Mouse (Mus musculus): ENCODE measurements around the gene Olfr202. TPM values are rescaled to one million over a fixed set of nuclear protein-coding genes. Genes with fewer than 3 reads are reported as not detected.

Olfr202 gene
- polyA plus RNA-seq, 1 experiment from 2014 or later, result not detected

Other genes with a start within 250 kb of the Olfr202 start
- not detected in 2 replicates for gene Olfr187, start 247.0 kb downstream of the Olfr202 start, polyA plus RNA-seq (2015; fragmentation: Nextera tagmentation; extraction: Ambion mirVana)
- gene Olfr190, start 208.8 kb downstream of the Olfr202 start, polyA plus RNA-seq (2015; fragmentation: Nextera tagmentation; extraction: Ambion mirVana), result not detected in 2 replicates
- gene Olfr191, start 197.0 kb downstream of the Olfr202 start, polyA plus RNA-seq (2015; fragmentation: Nextera tagmentation; extraction: Ambion mirVana), result not detected in 2 replicates
- gene Olfr193, start 174.9 kb downstream of the Olfr202 start, polyA plus RNA-seq (2015; fragmentation: Nextera tagmentation; extraction: Ambion mirVana), result not detected in 2 replicates
- gene Olfr194, start 165.7 kb downstream of the Olfr202 start, polyA plus RNA-seq (2015; fragmentation: Nextera tagmentation; extraction: Ambion mirVana), result not detected in 2 replicates
- not detected in 2 replicates for gene Olfr195, start 139.7 kb downstream of the Olfr202 start, polyA plus RNA-seq (2015; fragmentation: Nextera tagmentation; extraction: Ambion mirVana)
- not detected in 2 replicates for gene Olfr196, start 116.3 kb downstream of the Olfr202 start, polyA plus RNA-seq (2015; fragmentation: Nextera tagmentation; extraction: Ambion mirVana)
- gene Olfr198, start 83.3 kb downstream of the Olfr202 start, polyA plus RNA-seq (2015; fragmentation: Nextera tagmentation; extraction: Ambion mirVana), result not detected in 2 replicates
- gene Olfr199, start 67.0 kb downstream of the Olfr202 start, polyA plus RNA-seq (2015; fragmentation: Nextera tagmentation; extraction: Ambion mirVana), result not detected in 2 replicates
- not detected in 2 replicates for gene Olfr201, start 14.2 kb downstream of the Olfr202 start, polyA plus RNA-seq (2015; fragmentation: Nextera tagmentation; extraction: Ambion mirVana)
- not detected in 2 replicates for gene Olfr203, start 12.1 kb upstream of the Olfr202 start, polyA plus RNA-seq (2015; fragmentation: Nextera tagmentation; extraction: Ambion mirVana)
- gene Olfr204, start 31.5 kb upstream of the Olfr202 start, polyA plus RNA-seq (2015; fragmentation: Nextera tagmentation; extraction: Ambion mirVana), result not detected in 2 replicates
- gene Olfr205, start 44.3 kb upstream of the Olfr202 start, polyA plus RNA-seq (2015; fragmentation: Nextera tagmentation; extraction: Ambion mirVana), result not detected in 2 replicates
- not detected in 2 replicates for gene Olfr206, start 62.5 kb upstream of the Olfr202 start, polyA plus RNA-seq (2015; fragmentation: Nextera tagmentation; extraction: Ambion mirVana)
- gene Olfr209, start 77.2 kb upstream of the Olfr202 start, polyA plus RNA-seq (2015; fragmentation: Nextera tagmentation; extraction: Ambion mirVana), result not detected in 2 replicates
- gene Gabrr3, start 120.5 kb upstream of the Olfr202 start, polyA plus RNA-seq (2015; fragmentation: Nextera tagmentation; extraction: Ambion mirVana), result not detected in 2 replicates
- 23.6 and 24.8 TPM in 2 replicates for gene Riox2, start 185.0 kb upstream of the Olfr202 start, polyA plus RNA-seq (2015; fragmentation: Nextera tagmentation; extraction: Ambion mirVana)